Mouse (Mus musculus) left cerebral cortex, adult 8-10 months (tissue): ENCODE data around the gene Runx2. TPM values are rescaled to one million over a fixed set of nuclear protein-coding genes. Genes with fewer than 3 reads are reported as not detected.
A peak's percentile ranks its signal among the peaks of the same experiment; 100 is the strongest.

ENCODE experiments used
- DNase-seq, 2 experiments: peaks; one replicate each; pipeline ENCODE4 v3.0.0; 2022; ENCODE audit warnings: low spot score in 2 of 2
- total RNA-seq, 4 experiments: library from RNA; stranded (reverse); gene quantifications; 2 replicates each; pipeline ENCODE4 v1.2.4; 2022

Gene Runx2
- total RNA-seq, 4 experiments from 2014 or later, result 8.9 to 12.6 (median 9.8) TPM

- DNase-seq, result no peak
These were observed 187.3 kb downstream of the Runx2 start for GRCm38 (mm10) chr17:44627317-44627716.

GRCm38 (mm10) chr17:44623707-44624106 is 190.9 kb downstream of the Runx2 start:
- no peak for DNase-seq

DNA sequence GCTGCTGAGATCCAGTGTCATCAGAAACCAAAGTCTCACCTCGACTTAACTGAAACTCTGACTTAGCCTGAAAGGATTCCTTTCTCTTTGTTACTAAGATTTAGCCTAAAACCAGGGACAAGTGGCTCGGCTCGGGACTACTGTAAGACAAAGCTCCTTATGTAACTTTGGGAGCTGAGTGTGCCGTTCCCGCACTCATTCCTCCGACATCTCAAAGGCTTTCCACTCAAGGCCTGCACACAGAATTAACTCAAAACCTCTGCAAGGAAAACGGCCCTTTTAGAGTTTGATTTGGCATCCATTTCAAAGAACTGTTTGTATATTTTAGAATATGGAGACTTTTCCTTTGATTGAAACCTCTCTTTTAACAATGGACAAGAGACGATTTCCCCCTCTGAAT is 191.3 kb downstream of the Runx2 start:
- DNase-seq, result no peak

DNA sequence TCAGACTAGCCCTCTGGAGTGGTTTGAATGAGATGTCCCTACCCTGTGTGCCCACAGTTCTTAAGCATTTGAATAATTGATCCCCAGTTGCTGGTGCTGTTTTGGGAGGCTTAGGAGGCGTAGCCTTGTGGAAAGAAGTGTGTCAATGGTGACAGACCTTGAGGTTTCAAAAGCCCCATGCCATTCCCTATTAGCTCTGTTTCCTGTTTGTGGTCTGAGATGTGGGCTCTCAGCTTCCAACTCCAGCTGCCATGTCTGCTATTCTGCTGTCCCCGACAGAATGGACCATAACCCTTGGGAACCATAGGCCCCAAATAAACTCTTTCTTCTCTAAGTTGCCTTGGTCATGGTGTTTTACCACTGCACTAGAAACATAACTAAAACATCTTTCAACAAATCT is 194.1 kb downstream of the Runx2 start:
- no peak for DNase-seq

- no peak for DNase-seq
These were observed 195.9 kb downstream of the Runx2 start for GRCm38 (mm10) chr17:44618691-44619090.

- peak; percentile 45 to 86 for DNase-seq
These were observed 196.4 kb downstream of the Runx2 start for GRCm38 (mm10) chr17:44618175-44618574.

- DNase-seq, result no peak
These were observed 196.9 kb downstream of the Runx2 start for GRCm38 (mm10) chr17:44617741-44618140.

DNA sequence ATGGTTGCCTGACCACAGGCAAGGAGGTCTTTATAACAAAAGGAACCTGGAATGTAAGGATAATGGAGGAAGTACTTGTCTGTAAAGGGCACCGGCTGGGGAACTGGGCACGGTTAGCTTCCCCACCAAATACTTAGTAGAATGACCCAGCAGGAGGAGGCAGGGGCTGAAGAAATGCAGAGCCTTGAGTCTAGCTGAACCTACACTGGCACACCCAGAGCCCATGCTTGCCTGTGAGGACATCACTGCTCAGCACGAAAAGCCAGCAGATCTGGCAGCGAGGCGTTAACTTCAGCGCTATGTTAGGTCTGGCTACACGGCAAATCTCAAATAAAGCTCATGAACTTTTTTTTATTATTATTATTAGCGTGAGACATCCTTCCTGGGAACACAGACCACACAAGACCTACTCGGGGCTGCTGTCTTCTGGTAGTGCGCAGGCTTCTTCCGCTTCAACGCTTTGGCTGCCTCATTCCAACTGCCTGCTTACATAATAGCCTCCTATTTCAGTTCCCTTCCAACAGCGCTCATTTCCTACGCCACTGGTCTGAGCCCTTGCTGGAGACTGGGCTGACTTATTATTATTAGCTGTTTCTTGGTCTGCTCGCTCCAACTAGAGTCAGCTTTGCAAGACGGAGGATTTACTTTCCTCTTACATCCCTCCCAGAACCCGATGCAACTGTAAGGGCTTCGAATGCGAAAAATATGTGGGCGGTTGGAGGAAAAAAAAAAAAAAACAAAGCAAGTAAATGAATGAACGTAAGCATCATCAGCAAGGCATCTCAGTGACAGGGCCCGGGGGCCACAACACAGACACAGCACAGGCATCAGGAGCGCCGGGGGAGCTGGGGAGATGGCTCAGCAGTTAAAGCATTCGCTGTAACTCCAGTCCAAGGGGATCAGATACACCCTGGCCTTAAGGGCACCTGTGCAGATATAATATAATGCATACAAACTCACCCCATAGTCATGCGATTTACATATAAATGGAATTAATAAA is 200.6 kb downstream of the Runx2 start:
- peak; percentile 49 to 67 for DNase-seq

DNA sequence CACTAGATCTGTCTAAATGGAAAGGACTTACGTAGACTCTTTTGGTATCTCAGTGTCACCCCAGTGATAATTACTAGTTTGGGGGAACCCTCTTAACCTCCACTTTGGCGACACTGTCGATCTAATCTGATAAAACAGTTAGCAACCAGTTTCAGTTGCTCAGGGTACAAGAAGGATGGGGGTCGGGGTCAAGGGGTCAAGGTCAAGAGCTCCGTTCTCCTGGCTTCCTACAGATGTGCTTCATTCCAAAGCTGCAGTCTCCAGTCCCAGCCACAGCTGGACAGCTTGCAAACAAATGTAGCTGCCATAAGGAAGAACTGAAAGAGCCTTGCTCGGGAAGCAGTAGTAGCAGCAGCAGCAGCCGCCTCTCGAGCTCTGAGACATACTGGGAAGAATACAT is 202.0 kb downstream of the Runx2 start:
- no peak for DNase-seq

DNA sequence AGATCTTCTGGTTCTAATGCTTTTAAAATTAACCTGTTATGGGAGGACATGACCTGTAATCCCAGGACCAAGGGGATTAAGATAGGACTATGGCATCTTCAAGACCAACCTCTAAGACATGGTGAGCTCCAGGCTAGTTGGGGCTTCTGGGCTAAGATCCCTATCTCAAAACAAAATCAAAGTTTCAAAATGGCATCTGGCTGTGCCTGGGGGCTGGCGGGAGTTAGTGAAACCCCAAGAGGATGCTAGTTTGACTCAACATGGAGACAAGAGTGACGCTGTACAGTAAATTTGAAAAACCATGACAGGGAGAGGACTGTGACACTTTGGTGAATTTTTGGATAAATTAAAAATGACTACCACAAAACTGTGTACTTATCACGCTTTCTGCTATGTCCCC is 202.6 kb downstream of the Runx2 start:
- no peak for DNase-seq

- DNase-seq, result no peak
These were observed 203.1 kb downstream of the Runx2 start for GRCm38 (mm10) chr17:44611543-44611942.

GRCm38 (mm10) chr17:44610828-44611227 is 203.8 kb downstream of the Runx2 start:
- no peak for DNase-seq

DNA sequence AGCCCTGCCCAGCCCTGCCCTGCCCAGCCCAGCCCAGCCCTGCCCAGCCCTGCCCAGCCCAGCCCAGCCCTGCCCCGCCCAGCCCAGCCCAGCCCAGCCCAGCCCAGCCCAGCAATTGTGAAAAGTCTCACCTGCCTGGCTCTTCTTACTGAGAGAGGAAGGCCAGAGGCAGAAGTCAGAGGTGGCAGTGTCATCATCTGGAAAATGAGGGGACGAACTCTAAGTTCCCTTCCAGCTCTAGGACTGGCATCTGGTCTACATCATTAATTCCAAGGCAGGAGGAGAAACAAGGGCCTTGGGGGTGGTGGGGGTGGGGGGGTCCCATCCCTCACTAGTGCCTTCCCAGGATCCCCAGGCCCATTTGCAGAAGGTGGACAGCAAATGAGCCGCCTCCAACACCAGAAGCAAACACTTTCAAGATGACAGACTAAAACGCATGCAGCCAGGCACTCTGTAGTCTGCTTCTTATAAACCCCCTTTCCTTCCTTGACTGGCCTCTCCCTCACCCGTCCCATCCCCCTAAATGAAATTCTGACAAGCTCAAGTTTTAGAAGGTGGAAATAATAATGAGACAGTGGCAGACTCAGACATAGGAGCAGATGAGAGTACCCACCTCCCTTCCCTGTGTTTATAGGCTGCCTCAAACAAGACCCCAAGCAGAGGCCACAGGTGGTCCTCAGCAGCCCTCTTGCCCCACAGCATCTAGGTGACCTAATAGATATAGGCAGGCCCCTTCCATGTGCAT is 204.5 kb downstream of the Runx2 start:
- DNase-seq, result no peak

- DNase-seq, result no peak
These were observed 205.2 kb downstream of the Runx2 start for GRCm38 (mm10) chr17:44609356-44609755.

DNA sequence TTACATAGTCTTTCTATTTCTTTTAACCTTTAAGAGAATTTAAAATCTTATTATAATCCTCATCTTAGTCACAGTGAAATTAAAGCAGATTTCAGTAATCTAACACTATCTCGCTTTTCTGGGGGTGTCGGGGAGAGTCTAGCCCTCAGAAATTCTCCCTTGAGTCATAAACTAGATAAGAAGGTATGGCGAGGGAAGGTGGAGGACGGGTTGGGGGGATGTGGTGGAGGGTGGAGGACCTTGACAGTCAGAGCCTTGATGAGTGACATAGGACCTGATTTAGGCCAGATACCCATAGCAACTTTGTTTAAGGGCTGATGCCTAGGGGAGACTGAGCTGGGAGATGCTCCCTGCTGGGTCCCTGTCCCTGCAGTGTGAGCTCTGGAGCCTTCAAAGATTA is 205.7 kb downstream of the Runx2 start:
- DNase-seq, result no peak

GRCm38 (mm10) chr17:44607383-44607782 is 207.2 kb downstream of the Runx2 start:
- no peak for DNase-seq

- DNase-seq, result no peak
These were observed 208.4 kb downstream of the Runx2 start for GRCm38 (mm10) chr17:44606245-44606644.

- DNase-seq, result no peak
These were observed 208.8 kb downstream of the Runx2 start for GRCm38 (mm10) chr17:44605749-44606148.

GRCm38 (mm10) chr17:44603170-44603569 is 211.4 kb downstream of the Runx2 start:
- no peak for DNase-seq

DNA sequence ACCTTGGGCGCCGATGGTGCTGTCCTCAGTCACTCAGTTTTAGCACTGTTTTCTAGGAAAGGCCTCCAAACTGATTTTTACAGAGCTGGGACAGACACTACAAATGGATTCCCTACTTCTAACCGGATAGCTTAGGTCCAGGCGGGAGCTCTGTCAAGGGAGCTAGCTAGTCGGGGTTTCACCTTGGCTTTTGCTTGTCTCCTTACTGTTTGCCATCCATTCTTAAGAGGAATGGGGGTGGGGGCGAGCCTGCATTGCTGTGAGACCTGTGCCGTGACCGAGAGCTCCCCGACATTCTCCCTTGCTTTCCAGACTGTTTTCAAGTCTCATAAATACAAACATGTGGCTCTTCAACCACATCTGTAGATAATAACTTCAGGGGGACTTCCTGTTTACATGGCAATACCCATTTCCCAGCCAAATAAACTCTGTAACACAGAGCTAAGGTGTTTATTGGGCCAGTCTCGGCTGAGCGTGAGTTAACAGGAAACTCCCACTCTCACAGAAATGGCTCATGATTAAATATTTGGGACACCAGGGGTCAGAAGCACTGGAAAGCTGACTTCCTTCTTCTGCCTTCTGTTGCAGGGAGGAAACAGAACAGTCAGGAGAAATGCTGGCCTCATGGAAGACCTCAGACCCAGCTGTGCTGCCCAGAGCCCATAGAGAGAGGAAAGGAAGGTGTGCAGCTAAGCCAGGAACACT is 213.1 kb downstream of the Runx2 start:
- DNase-seq, result no peak

DNA sequence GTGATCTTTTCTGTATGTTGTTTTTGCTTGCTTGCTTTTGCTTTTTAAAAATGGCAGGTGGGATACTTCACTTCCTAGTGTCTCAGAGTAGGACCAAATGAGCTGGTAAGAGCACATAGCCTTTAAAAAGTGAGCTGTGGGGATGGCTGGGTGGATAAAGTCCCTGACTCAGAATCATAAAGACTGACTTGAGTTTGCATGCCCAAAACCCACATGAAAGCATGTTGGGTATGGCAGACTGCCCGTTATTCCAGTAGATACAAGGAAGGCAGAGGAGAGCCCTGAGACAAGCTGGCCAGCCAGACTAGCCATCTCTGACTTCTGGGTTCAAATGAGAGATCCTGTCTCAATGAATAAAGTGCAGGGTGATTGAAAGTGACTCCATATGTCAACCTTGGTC is 214.7 kb downstream of the Runx2 start:
- no peak for DNase-seq

- DNase-seq, result no peak
These were observed 215.5 kb downstream of the Runx2 start for GRCm38 (mm10) chr17:44599132-44599531.
